Mouse (Mus musculus) heart, embryonic 15.5 days (tissue): ENCODE data around the gene Ccdc77. TPM values are rescaled to one million over a fixed set of nuclear protein-coding genes. Genes with fewer than 3 reads are reported as not detected.
A peak's percentile ranks its signal among the peaks of the same experiment; 100 is the strongest.

Experiments
- ATAC-seq: fragments of 200-750 bp; cut with Nextera tagmentation; replicated peaks from 2 replicates; pipeline ENCODE4 v1.8.0; 2017; ENCODE audit warnings: low read depth, moderate TSS enrichment; ENCODE audit not compliant: insufficient number of reproducible peaks, insufficient read depth, low FRiP score
- H3K27ac ChIP-seq: fragments of 300-500 bp; sonication (generic); 2 replicates; pipeline ENCODE4 v1.5.1; 2015; ENCODE audit warnings: mild to moderate bottlenecking, inconsistent platforms
- H3K27me3 ChIP-seq: fragments of 300-500 bp; sonication (generic); 2 replicates; pipeline ENCODE4 v1.6.1; 2015; ENCODE audit warnings: inconsistent platforms
- H3K36me3 ChIP-seq: fragments of 300-500 bp; sonication (generic); 2 replicates; pipeline ENCODE4 v1.6.1; 2015; ENCODE audit warnings: mild to moderate bottlenecking, inconsistent platforms
- H3K4me1 ChIP-seq: fragments of 300-500 bp; sonication (generic); replicated peaks from 2 replicates; pipeline ENCODE4 v1.6.1; 2015; ENCODE audit warnings: inconsistent platforms
- H3K4me2 ChIP-seq: fragments of 300-500 bp; sonication (generic); 2 replicates; pipeline ENCODE4 v1.6.1; 2015; ENCODE audit warnings: inconsistent platforms, mild to moderate bottlenecking, moderate library complexity
- H3K4me3 ChIP-seq: fragments of 300-500 bp; sonication (generic); 2 replicates; pipeline ENCODE4 v1.5.1; 2015; ENCODE audit warnings: mild to moderate bottlenecking, inconsistent platforms
- H3K9ac ChIP-seq: fragments of 300-500 bp; sonication (generic); 2 replicates; pipeline ENCODE4 v1.6.1; 2015; ENCODE audit warnings: mild to moderate bottlenecking, inconsistent platforms
- H3K9me3 ChIP-seq: fragments of 300-500 bp; sonication (generic); replicated peaks from 2 replicates; pipeline ENCODE4 v1.6.1; 2016; ENCODE audit warnings: inconsistent platforms
- WGBS: fragments of 180-500 bp; shearing (Covaris S2); methylation state at CpG from one replicate; pipeline ENCODE4 v1.1.7; 2015; ENCODE audit warnings: mixed read lengths; 5-methylcytosine and 5-hydroxymethylcytosine counted together
- polyA plus RNA-seq: library from polyadenylated mRNA; unstranded; fragments of >200 nt; fragmentation: Nextera tagmentation; extraction: Ambion mirVana; gene quantifications from 2 replicates; pipeline ENCODE4 v1.2.1, GENCODE M21; 2015

Ccdc77 gene
- 17.3 and 20.6 TPM in 2 replicates for polyA plus RNA-seq

DNA sequence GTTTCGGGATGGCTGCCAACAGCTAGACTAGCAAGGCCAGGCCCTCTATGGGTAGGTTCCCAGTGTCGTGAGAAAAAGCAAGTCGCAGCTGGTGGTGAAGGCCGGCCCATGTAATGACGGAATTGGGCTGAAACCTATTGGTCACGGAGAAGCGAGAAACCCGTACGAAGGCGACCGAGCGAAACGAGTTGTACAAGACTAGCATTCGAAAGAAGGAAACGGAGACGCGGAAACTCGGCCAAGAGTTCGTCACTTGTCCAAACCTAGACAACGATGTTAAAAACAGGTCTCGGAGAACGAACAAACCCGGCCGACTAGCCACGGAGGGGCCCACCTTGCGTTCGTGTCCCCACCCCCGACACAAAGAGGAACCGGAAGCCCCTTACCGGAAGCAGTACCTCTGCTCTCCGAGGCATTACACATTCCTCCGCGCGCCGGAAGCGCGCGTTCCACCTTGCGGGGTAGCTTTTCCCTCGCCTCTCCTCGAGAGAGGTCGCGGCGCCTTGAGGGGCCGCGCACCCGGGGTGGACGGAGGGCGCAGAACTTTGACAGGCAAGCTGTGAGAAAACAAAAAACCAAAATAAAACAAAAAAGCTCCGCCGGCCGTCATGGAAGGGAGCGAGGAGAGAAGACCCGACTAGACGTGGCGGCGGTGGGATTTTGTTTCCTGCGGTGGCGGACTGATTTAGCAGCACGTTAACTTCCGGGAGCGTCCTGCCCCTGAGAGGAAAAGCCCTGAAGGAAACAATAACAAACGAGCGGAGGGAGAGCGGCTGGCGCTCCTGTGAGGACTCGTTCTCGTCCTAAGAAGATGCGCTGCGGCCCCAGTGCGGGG is at the start of gene Ccdc77, which contains the start of gene Kdm5a:
Ccdc77 (minus strand) TSS at position 687 of the 835 bp plus-strand sequence.
Kdm5a (plus strand) TSS at position 437 of the 835 bp plus-strand sequence.
- peak within 1 kb of the TSS; percentile 85 for H3K4me2 ChIP-seq
- H3K27ac ChIP-seq: peak within 1 kb of the TSS; percentile 97
- no peaks in the 10 kb centered on the region for H3K27me3 ChIP-seq
- H3K9me3 ChIP-seq: no peaks in the 10 kb centered on the region
- peak within 1 kb of the TSS; percentile 99 for H3K4me3 ChIP-seq
- H3K9ac ChIP-seq: peak within 1 kb of the TSS; percentile 93
- under 1% methylated on average over 71 of the region's 71 CpGs for WGBS
- H3K4me1 ChIP-seq: peaks cover 18% of the 10 kb centered on the region
- peak; percentile 93 for ATAC-seq
- H3K36me3 ChIP-seq: peaks cover 17% of the 10 kb centered on the region

DNA sequence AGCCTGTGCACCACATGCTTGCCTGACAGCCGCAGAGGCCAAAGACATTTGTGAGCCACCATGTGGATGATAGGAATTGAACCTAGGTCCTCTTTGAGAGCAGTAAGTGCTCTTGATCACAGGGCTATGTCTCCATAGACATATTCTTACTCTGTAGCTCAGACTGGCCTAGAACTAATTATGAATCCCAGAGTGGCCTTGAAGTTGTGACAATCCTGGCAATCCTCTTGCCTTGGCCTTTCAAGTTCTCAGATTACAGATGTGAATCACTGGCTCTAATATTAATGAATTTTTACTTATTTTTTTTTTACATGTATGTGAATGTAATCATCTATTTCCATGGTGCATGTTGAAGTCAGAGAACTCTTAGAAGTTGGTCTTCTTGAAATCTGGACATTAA is 39.8 kb upstream of the Ccdc77 start:
- H3K9me3 ChIP-seq: no peaks in the 10 kb centered on the region
- H3K27ac ChIP-seq: no peak overlapping the region
- no peak overlapping the region for H3K4me2 ChIP-seq
- H3K27me3 ChIP-seq: no peaks in the 10 kb centered on the region
- 95% methylated on average over 1 of the region's 1 CpGs for WGBS
- no peak overlapping the region for H3K9ac ChIP-seq
- ATAC-seq: no peak
- no peaks in the 10 kb centered on the region for H3K4me1 ChIP-seq
- peaks cover 80% of the 10 kb centered on the region for H3K36me3 ChIP-seq
- no peak overlapping the region for H3K4me3 ChIP-seq

DNA sequence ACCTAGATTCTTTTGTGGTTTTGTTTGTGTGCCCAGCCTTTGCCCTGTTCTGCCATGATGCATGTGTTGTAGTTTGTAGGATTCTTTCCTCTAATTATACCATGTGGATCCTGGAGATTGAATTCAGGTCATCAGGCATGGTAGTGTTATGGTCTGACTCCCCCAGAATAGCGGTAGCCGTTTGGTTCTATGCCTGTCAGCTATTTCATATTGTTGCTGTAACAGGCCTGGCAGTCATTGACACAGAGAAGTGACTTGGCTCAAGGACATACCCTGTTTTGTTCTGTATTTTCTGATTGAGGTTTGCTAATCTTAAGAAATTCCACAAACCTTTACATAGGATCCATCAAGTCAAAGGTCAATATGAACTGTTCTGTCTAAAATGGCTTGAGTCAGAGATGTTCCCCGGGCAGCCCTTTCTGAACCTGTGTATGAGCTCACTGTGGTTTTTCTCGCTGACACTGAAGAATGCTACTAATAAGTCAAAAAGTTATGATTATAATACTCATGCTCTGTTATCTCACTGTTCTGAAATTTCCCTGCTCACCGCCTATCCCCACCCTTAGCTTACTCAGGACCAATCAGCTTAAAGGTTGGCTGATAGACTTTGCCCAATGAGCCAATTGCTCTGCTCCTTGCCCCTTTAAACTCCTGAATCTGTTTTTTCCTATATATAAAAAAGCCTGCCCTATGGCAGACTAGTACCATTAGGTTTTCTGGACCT is 31.6 kb upstream of the Ccdc77 start:
- H3K9me3 ChIP-seq: no peaks in the 10 kb centered on the region
- ATAC-seq: no peak
- H3K9ac ChIP-seq: no peak overlapping the region
- H3K4me1 ChIP-seq: no peaks in the 10 kb centered on the region
- no peak overlapping the region for H3K4me2 ChIP-seq
- no peak overlapping the region for H3K27ac ChIP-seq
- no peak overlapping the region for H3K4me3 ChIP-seq
- H3K36me3 ChIP-seq: peaks cover 73% of the 10 kb centered on the region
- WGBS: 90% methylated on average over 5 of the region's 5 CpGs
- H3K27me3 ChIP-seq: no peaks in the 10 kb centered on the region

DNA sequence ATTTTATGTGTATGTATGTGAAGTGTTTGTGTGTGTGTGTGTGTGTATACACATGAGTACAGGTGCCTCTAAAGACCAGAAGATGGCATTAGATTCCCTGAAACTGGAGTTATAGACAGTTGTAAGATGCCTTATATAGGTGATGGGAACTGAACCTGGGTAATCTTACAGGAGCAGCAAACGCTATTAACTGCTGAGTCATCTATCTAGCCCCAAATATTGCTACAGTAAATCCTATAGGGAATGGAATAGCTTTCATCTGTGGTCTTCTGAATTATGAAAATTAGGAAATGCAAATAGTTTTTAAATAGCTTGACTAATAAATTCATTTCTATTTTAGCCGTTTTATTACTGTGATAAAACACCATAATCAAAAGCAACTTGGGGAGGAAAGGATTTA is 28.6 kb upstream of the Ccdc77 start:
- no peak overlapping the region for H3K4me2 ChIP-seq
- H3K27me3 ChIP-seq: no peaks in the 10 kb centered on the region
- 88% methylated on average over 2 of the region's 2 CpGs for whole genome bisulfite sequencing
- no peak overlapping the region for H3K9ac ChIP-seq
- no peaks in the 10 kb centered on the region for H3K9me3 ChIP-seq
- H3K27ac ChIP-seq: no peak overlapping the region
- peaks cover 70% of the 10 kb centered on the region for H3K36me3 ChIP-seq
- H3K4me1 ChIP-seq: no peaks in the 10 kb centered on the region
- no peak for ATAC-seq
- H3K4me3 ChIP-seq: no peak overlapping the region

DNA sequence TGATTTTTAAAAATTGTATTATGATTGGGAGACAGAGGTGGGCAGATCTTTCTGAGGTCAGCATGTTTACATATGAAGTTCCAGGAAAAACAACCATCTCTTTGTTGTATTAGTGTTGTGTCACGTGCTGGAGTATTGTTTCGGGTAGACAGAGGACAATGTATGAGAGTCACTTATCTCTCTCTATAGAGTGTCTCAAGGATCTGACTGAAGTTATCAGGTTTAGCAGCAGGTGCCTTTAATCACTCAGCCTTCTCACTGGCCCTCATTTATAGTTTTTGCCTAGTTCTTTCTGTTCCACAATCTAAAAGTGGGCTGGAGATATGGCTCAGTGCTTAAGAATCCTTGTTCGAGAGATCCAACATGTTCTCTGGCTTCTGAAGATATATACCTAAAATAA is 25.9 kb upstream of the Ccdc77 start:
- H3K27me3 ChIP-seq: no peaks in the 10 kb centered on the region
- 71% methylated on average over 3 of the region's 3 CpGs for WGBS
- no peak overlapping the region for H3K4me2 ChIP-seq
- H3K27ac ChIP-seq: no peak overlapping the region
- peaks cover 58% of the 10 kb centered on the region for H3K36me3 ChIP-seq
- no peaks in the 10 kb centered on the region for H3K9me3 ChIP-seq
- no peak for ATAC-seq
- no peaks in the 10 kb centered on the region for H3K4me1 ChIP-seq
- H3K4me3 ChIP-seq: no peak overlapping the region
- H3K9ac ChIP-seq: no peak overlapping the region

DNA sequence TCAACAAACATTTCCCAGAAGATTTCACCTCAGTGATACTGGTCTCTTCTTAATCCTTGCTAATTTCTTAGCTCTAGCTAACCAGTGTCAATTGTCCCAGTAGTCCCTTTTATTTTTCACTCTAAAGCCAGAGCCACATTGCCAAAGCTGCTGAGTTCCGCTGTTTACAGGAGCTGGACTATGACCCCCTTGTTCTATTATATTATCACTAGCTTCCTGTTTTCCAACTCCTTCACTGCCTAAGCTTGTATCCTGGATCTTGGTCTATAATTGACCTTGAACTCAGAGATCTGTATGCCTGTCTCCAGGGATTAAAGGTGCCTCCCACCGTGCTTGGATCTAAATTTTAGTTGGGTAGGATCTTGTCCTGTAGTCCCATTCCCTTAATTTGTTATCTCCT is 12.6 kb upstream of the Ccdc77 start:
- Histone ChIP-seq H3K9ac (no peak overlapping the region), H3K27me3 (no peaks in the 10 kb centered on the region), H3K4me3 (no peak overlapping the region), H3K36me3 (peaks cover 74% of the 10 kb centered on the region), H3K9me3 (no peaks in the 10 kb centered on the region), H3K4me2 (no peak overlapping the region), H3K4me1 (no peaks in the 10 kb centered on the region), H3K27ac (no peak overlapping the region)
- WGBS: 87% methylated on average over 2 of the region's 2 CpGs
- ATAC-seq: no peak

DNA sequence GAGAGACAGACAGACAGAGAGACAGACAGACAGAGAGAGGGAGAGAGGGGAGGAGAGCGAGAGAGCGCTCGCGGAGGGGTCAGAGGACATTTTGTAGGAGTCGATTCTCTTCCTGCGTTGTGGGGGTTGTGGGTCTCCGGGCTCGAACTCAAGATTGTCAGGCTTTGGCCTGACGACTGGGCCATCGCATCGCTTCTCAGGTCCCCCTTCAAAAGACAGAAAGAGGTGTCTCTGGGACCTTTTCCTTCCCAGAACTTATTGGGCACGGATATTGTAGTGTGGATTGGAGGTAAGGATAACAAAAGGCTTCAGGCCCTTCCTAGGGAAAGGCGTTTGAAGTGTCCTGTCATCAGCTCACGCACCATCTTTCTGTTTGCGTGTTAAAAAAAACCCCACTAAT is 877 bp upstream of the Ccdc77 start:
- Histone ChIP-seq H3K9me3 (no peaks in the 10 kb centered on the region), H3K4me3 (peak overlapping the region; percentile 99), H3K4me2 (peak overlapping the region; percentile 85), H3K27me3 (no peaks in the 10 kb centered on the region), H3K4me1 (peaks cover 18% of the 10 kb centered on the region), H3K27ac (no peak overlapping the region; the same call in 1 of the 2 replicates), H3K36me3 (peaks cover 28% of the 10 kb centered on the region), H3K9ac (peak overlapping the region; percentile 93)
- under 1% methylated on average over 15 of the region's 15 CpGs for WGBS
- ATAC-seq: no peak

DNA sequence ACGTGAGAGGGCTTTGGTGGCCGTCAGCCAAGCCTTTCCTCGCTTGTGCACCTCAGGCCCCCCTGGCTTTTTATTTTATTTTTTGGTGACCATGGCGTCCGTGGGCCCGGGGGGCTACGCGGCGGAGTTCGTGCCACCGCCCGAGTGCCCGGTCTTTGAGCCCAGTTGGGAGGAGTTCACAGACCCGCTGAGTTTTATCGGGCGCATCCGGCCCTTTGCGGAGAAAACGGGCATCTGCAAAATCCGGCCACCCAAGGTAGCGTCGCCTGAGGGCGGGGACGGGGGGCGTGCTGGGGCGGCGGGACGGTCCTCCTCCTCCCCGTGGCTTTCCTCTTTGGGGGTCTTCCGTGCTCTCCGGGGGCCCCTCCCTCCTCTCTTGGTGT is 340 bp upstream of the Ccdc77 start:
- Histone ChIP-seq H3K27ac (peak overlapping the region; percentile 97), H3K9me3 (no peaks in the 10 kb centered on the region), H3K4me2 (peak overlapping the region; percentile 85), H3K4me3 (peak overlapping the region; percentile 99), H3K9ac (peak overlapping the region; percentile 93), H3K4me1 (peaks cover 18% of the 10 kb centered on the region), H3K36me3 (peaks cover 23% of the 10 kb centered on the region), H3K27me3 (no peaks in the 10 kb centered on the region)
- WGBS: under 1% methylated on average over 31 of the region's 31 CpGs
- ATAC-seq: 0 out of 2 replicates have a peak, but pooled peaks have one; percentile 5

DNA sequence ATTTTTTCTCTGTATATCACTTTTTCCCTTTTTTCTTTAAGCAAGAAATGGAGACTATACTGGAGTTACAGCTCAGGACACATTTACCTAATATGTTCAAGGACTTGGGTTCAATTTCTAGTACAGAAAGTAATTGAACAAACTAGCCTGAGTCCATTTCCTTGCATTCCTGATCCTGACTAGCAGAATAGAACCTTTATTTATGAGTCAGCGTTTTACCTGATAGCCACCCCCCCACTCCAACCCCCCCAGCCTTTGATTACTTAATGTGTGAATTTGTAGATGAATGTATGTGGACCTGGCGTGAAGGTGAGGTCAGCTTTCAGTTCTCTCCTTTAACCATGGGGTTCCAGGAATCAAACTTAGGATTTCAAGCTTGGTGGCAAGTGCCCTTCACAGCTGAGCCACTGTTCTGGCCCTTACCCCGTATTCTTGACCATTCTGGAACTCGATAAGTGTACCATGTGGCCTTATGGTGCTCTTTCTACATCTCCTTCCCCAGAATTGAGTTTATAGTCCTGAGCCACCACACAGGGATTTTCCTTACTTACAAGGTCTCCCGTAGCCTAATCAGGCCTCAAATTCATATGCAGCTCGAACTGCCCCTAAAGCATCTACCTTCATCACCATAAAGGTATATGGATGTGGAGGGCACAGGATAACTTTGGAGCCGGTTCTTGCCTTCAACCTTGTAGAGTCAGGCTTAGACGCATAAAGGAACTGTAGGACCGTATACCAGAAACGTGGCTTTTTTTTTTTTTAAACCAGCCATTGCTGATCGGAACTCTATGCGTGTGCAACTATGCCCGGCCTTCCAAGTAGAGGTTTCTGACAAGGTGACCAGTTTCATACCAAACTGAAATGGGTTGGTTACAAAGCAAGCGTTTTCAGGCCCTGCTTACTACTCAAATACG is 1.1 kb downstream of the Ccdc77 start:
- peaks cover 19% of the 10 kb centered on the region for H3K4me1 ChIP-seq
- H3K27me3 ChIP-seq: no peaks in the 10 kb centered on the region
- 0 out of 2 replicates have a peak, but pooled peaks have one; percentile 1 for ATAC-seq
- H3K27ac ChIP-seq: peak overlapping the region; percentile 97
- H3K9ac ChIP-seq: peak overlapping the region; percentile 93
- H3K4me2 ChIP-seq: peak overlapping the region; percentile 85
- no peaks in the 10 kb centered on the region for H3K9me3 ChIP-seq
- peaks cover 8% of the 10 kb centered on the region for H3K36me3 ChIP-seq
- H3K4me3 ChIP-seq: peak overlapping the region; percentile 99
- WGBS: 20% methylated on average over 15 of the region's 15 CpGs

DNA sequence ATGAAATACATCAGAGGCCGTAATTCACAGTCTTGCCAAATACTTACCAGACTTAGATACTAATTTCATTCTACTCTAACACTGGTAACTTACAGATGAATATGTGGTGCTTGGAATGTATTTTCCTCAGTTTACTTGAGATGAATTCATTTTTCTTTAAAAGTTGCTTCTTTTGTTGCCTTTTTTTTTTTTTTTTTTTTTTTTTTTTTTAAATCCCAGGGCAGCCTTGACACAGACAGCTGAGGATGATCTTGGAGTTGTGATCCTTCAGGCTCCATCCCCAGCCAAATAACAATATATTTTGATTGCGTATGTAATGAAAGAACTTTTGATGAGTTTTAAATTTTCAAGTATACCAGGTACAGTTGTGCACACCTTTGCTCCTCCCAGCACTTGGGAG is 2.0 kb downstream of the Ccdc77 start:
- no peak overlapping the region for H3K9ac ChIP-seq
- ATAC-seq: no peak
- H3K27me3 ChIP-seq: no peaks in the 10 kb centered on the region
- no peaks in the 10 kb centered on the region for H3K9me3 ChIP-seq
- H3K36me3 ChIP-seq: peaks cover under 1% of the 10 kb centered on the region; the same call in 1 of the 2 replicates
- H3K27ac ChIP-seq: no peak overlapping the region
- WGBS: 87% methylated on average over 2 of the region's 2 CpGs
- no peak overlapping the region for H3K4me2 ChIP-seq
- peaks cover 21% of the 10 kb centered on the region for H3K4me1 ChIP-seq
- no peak overlapping the region for H3K4me3 ChIP-seq
